Mouse (Mus musculus): ENCODE measurements around the gene Scyl3. TPM values are rescaled to one million over a fixed set of nuclear protein-coding genes. Genes with fewer than 3 reads are reported as not detected.

Gene Scyl3
- polyA plus RNA-seq, 1 experiment: 11.7 TPM

DNA sequence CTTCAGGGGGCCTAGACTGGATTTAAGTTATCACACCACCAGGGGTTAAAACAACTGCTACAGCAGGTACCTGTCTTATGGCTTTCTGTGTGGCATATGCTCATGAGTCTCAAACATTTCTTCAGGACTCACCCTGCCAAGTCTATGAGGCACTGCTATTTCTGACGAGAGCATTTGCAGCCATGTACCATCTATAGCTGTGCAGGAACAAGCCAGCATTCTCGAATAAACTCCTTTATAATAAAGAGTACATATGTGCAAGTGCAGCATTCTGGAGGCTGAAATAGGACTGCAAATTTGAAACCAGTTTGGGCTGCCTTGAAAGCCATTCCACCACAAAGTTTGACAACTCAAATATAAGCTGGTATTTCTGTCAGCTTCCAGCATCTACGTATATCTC lies 29.1 kb downstream of the Scyl3 start:
- no peak for DNase-seq (ENCODE audit: low read depth)

DNA sequence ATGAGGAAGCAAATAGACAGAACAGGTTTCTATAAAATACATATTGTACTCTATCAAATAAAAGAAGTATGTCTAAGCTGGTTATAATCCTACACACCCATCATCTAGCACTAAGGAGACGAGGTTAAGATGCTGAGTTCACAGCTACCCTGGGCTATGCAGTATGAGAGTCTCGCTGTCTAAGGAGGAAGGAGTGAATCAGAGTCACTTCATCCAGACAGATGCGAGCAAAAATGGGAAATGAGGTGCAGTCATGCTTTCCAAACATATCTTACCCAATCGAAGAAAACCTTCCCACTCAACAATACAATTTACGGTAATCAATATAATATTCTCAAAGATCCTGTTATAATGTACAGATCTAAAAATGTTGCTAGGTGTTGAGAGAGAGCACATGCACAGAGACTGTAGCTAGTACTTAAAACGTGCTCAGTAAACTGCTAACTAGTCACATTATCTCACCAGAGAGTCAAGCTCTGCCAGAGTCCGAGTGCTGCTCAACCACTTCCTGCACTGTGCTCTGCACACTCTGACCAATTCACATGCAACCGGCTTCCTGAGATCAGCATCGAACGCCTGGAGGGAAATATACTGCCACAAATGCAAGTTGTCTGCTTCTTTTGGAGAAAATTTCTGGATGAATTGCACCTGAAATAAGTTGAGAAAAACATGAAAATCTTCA lies 35.2 kb downstream of the Scyl3 start:
- no peak for DNase-seq (ENCODE audit: low read depth)

DNA sequence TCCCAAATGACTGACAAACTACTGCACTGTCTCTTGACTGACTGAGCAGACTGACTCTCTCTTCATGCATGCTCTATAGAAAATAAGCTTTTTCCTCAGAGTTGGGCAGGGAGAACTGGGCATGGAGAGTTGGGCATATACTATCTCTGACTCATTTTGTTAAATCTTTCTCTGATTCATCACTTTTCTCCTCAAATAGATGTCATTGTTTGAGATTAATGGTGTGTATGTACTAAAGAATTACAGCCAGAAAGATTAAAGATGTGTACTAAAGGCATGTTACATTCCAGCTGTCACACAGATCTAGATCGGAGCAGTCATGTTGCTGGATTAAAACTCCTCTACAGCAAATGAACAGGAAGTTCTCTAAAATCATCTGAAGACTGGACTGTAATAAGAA lies 45.6 kb downstream of the Scyl3 start:
- no peak for DNase-seq (ENCODE audit: low read depth)

DNA sequence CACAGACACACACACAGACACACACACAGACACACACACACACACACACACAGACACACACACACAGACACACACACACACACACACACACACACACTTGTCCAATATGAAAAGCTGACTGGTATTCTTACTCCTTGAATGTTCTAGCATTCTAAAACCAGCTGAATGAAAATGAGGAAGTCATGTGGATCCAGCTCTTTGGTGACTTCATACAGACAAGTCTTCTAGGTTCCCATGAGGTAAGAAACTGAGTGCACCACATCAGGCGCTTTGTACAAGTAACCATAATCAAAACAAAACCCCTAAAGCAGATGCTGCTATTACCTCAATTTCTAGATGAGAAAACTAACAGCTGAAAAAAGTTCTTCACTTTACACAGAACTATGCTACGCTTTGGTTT lies 46.2 kb downstream of the Scyl3 start:
- no peak for DNase-seq (ENCODE audit: low read depth)

DNA sequence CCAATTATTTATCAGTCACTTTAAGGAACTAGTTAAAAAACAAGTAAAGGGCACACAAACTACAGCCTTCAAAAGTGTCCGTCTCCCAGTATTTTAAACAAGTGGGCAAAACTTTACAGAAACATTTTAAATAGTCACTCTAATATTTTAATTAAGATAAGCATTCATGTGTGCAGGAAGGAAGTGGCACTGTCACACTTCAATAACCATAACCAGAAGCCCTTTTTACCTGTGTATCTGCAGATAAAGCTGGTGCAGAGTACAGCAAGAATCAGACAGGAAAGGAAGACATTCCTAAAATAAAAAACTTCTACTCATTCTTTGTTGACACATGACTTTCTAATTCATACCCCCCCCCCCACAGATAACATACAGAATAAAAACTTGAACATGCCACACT lies 47.6 kb downstream of the Scyl3 start:
- no peak for DNase-seq (ENCODE audit: low read depth)

DNA sequence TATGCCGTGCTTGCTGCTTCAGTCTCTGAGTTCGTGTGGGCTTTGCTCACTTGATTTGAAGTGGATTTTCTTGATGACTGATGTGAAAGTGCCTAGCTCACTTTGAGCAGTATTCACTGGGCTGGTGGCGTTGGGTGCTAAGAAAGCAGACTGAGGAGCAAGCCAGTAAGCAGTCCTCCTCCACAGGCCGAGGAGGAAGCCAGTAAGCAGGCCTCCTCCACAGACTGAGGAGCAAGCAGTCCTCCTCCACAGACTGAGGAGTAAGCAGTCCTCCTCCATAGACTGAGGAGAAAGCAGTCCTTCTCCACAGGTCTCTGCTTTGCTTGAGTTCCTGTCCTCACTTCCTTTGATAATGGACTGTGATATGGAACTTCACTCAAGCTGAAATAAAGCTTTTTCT lies 63.5 kb downstream of the Scyl3 start:
- DNase-seq (ENCODE audit: low read depth): no peak

DNA sequence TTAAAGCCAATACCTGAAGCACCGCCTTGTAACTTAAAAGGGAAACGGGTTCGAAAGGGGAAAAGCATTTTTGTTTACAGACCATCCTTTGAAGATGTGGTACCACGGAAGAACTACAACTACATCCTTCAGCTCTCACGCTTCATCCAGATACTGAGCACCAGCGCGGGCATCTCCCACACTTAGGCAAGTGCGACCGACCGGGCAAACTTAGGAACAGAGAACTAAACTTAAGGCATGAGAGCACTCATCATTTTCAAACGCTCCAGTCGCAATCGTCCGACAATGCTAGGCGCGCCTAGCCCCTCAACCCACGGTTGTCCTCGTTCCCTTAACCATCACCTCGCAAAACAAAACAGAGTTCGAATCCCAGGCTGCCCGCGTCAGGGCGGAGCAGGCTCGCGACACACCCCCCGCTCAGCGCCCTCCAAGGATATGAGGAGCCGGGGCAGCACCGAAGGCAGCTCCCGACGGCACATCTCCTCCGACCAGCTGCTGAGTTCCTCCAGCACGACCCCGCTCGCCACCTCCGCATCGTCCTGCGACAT lies 65.3 kb downstream of the Scyl3 start:
- DNase-seq (ENCODE audit: low read depth): no peak

DNA sequence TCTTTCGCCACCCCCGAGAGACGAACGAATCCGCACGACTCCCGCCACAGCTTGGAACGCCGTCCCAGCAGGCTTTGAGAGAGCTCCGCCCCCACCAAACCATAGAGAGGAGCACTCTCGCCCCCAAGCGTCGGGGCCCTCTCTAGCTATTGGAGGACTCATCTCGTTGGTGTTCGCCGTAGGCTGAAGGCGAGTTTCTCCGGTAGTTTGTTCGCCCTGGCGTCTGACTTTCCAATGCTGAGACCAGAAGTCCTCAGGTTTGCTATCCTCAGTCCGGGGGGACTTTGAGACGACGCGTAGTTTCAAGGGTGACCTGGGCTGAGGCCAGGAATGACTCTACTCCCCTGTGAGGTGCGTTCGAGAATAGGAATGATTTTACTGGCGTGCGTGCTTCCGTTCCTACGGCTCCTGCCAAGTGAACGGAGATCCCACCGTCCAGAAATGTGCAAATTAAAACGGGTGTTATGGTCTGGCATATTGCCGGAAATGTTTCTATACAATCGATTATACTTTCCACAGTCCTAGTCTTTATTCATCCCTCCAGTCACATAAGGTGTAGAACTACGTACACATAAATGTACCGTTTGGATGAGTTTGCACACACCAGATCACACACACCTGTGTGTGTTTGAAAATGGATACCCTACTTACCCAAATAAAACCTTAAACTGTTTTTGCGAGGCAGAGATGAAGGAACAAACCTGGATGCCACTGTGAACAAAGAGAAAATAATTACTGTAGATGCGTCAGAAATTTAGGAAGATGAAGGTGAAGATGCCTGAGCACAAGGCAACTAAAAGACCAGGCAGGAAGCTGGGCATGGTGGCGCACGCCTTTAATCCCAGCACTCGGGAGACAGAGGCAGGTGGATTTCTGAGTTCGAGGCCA lies 66.1 kb downstream of the Scyl3 start, which contains the start of the genes BC055324 and Mettl18:
TSS of gene BC055324 (minus strand) at position 76 of the 888 bp plus-strand sequence.
TSS of gene Mettl18 (plus strand) at position 169 of the 888 bp plus-strand sequence.
- peak; percentile 38 for DNase-seq (ENCODE audit: low read depth)

DNA sequence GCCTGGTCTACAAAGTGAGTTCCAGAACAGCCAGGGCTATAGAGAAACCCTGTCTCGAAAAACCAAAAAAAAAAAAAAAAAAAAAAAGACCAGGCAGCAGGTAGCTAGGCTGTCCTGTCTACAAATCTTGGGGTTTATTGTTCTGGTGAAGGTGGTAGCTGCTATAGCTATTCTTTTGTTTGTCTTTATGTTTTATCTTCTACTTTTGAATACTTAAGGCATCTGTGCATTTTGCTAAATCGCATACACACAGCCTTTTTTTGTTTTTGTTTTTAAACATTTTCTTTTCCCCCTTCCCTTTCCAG lies 66.7 kb downstream of the Scyl3 start:
- no peak for DNase-seq (ENCODE audit: low read depth)

DNA sequence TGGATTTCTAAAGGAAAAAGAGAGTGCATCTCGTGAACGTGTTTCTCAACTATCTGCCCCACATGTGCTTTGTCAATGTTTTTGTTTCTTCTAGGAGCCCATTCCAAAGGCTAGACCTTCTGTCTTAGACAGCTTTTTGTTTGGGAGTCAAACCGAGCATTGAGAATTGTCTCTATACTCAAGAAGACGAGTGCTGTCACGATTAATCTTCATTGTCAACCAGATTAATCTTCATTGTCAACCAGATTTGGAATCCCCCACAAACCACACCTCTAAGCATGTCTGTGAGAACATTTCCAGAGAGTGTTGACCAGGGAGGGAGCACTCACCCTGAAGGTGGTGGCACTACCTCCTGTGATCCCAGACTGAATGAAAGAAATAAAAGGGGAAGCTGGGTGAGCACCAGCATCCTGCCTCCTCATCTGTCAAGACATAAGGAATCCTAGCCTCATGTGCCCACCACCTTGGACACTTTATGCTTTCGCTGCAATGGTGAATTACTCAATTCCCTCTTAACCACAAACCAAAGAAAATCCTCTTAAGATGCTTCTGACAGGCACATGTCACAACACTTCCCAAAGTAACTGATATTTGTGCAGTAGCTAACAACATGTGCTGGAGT lies 73.0 kb downstream of the Scyl3 start:
- no peak for DNase-seq (ENCODE audit: low read depth)

DNA sequence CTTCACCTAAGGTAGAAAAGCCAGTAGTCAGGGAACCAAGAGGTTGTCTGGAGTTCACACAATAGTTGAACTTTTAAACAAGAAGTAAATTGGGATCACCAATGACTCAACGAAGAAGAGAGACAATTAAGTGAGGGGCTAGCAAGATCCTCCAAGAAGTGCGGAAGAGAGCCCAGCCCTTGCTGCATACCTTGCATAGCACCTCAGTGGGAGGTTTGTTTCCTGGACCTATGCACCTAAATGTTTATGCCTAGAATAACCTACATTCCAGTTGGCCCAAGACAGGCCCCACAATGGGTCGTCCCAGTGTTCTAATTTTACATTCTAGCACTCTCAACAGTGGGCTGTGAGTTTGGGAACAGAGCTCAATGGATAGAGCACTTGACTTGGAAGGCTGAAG lies 75.4 kb downstream of the Scyl3 start:
- DNase-seq (ENCODE audit: low read depth): no peak

Other genes with a start within 250 kb of the Scyl3 start
- gene Mettl11b, start 203.9 kb upstream of the Scyl3 start, polyA plus RNA-seq (2012; rRNA removed): 0.68 and 0.74 TPM in 2 replicates
- gene Kifap3, start 149.5 kb upstream of the Scyl3 start, polyA plus RNA-seq (2012; rRNA removed): 4.8 and 6.8 TPM in 2 replicates
- gene BC055324, start 65.7 kb downstream of the Scyl3 start, polyA plus RNA-seq (2012; rRNA removed): 1.1 and 1.3 TPM in 2 replicates
- gene Mettl18, start 65.8 kb downstream of the Scyl3 start, polyA plus RNA-seq (2012; rRNA removed): 1.0 and 1.1 TPM in 2 replicates
- gene Sele, start 119.1 kb downstream of the Scyl3 start, polyA plus RNA-seq (2012; rRNA removed): 0.16 TPM in 1 of 2 replicates, not detected in the other
- 0.49 and 0.89 TPM in 2 replicates for gene Sell, start 132.9 kb downstream of the Scyl3 start, polyA plus RNA-seq (2012; rRNA removed)
- gene Selp, start 186.2 kb downstream of the Scyl3 start, polyA plus RNA-seq (2012; rRNA removed): 4.1 and 7.2 TPM in 2 replicates
- gene F5, start 222.7 kb downstream of the Scyl3 start, polyA plus RNA-seq (2012; rRNA removed): 1.1 and 1.2 TPM in 2 replicates

Measured in gonadal fat pad, adult 2 months (tissue).